Mouse (Mus musculus) megakaryocyte, embryonic 14.5 days (primary cell): Measurements from ENCODE around the gene Sntb2.

ENCODE experiments used
- FLI1 ChIP-seq: IDR thresholded peaks from 2 replicates; pipeline ENCODE4 v1.6.1; 2012; ENCODE audit warnings: low read length, inconsistent platforms, mixed read lengths
- GATA1 ChIP-seq: IDR thresholded peaks from 3 replicates; pipeline ENCODE4 v1.6.1; 2012; ENCODE audit warnings: mixed read lengths, low read length, inconsistent platforms, borderline replicate concordance

DNA sequence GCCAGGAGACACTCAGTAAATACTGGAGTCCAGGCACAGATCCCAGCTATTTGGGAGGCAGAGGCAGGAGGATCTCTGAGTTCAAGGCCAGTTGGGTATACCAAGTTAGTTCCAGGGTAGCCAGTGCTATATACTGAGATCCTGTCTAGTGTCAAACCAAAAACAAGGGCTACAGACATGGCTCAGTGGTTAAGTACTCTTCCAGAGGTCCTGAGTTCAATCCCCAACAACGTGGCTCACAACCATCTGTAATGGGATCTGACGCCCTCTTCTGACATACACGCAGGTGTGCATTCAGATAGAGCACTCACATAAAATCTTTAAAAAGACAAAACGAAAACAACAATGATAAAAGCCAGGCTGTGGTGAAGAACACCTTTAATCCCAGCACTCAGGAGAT is 113.9 kb downstream of the Sntb2 start:
- TF ChIP-seq FLI1 (no peak), GATA1 (no peak)
